Mouse (Mus musculus): ENCODE measurements at regions not wholly inside any gene's neighbourhood (a gene's known extent, or its start where the extent isn't known, plus 50 kb on each side); places are given as distances from the start of the nearest gene placed in this dataset.
A peak's percentile ranks its signal among the peaks of the same experiment; 100 is the strongest.

DNA sequence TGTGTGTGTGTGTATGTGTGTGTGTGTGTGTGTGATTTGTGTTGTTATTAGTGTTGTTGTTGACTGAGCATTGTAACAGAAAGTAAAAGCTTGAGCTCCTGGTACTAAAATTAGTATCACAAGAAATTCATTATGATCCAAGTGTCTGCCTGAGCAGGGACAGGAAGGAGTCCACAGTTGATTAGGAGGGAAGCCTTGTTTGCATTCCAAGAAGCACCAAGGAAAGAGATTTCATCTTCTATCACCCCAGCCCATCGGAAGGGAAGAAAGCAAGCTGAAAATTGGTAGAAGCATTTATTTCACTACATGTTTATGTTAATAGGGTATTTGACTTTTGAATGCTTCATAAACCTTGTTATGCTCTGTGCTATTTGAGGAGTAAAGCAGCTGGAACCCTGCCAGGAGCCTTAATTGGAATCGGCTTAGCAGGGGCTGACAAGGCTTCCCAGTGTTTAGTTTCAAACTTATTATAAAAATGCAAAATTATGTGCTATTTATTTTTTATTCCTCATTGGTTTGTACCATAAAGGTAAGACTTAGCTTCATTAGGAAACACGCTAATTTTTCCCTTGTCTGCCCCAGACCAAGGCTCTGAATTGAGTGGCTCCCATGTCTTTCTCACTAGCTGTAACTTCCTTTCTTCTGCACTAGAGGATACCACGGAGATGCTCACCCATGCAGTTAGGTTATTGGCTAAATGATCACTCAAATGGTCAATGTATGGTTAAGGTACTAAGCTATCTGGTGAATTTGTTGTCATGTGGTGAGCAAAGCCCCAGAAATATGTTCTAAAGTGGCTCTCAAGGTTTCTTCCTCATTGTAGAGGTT lies 318.6 kb downstream of the Serpinb8 start:
- DNase-seq (ENCODE audit: inconsistent ontology term) = peak; percentile 30

DNA sequence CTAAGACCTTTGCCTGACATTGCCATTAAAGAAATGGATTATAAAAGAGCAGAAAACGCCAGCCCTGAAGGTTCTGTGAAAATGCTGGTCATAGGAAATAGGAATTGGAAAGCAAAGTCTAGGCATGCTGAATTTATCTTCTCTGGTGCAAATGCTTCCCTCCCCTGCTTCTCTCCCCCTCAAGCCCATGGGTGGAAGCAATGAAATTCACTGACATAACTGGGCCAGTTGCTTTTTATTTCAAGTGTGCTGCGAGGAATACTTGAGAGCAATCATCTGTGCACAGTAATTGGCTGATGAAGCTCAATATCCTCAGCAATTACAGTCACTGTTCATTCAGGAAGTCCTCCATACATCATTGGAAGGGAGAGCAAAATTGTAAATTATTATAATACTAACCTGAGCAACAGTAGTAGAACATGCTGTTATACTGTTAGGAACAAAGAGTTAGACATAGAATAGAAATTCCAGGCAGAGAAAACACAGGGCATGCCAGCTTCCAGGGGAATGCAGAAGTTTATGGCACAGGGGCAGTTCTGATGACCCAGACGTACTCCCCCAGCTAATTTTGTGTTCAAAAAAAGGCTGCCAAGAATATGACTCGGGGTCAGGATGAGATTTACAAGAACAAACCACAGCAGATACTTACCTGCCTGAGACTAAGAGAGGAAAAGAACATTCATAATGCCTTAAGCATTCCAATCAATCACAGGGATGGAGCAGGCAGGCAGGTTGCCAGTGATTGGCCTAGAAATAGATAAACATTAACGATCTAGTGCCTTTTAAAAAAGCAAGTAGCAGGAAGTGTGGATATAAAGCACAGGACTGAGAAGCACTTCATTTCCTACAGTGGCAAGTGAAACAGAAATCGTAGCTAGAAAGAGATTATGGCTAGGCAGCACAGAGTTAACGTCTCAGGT lies 325.1 kb downstream of the Serpinb8 start:
- peak; percentile 19 for DNase-seq (ENCODE audit: inconsistent ontology term)

- peak; percentile 6 for DNase-seq (ENCODE audit: inconsistent ontology term)
These were observed 327.2 kb downstream of the Serpinb8 start for GRCm38 (mm10) chr1:107917037-107917436.

DNA sequence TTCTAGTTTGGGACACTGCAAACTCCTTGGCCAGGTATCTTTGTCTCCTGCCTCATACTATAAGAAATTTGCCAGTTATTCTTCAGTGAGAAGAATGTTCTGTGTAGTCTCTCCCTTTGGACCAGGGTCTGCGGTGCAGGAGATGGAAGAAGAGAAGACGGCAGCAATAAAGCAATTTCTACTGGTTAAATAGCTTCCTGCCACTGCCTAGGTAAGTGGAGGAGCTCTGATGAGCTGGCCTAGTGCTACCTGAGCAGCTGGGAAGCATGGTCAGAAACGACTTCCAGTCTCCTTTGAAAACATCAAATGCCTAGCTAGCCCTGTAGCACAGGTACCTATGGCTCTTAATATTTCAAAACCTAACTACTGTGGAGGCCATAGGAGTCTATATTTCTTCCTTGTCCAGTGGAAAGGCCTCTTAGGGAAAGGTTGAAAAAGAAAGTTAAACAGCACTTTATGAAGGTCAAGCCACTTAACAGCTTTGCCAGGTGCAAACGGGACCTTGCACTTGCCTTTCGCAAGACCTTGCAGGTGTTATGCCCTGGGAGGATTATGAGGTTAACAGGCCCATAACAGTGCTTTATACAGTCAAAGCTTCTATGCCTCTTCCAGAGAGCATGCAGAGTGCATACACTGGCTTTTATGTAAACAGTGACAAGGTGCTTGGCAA lies 351.9 kb downstream of the Serpinb8 start:
- no peak for DNase-seq (ENCODE audit: inconsistent ontology term)

DNA sequence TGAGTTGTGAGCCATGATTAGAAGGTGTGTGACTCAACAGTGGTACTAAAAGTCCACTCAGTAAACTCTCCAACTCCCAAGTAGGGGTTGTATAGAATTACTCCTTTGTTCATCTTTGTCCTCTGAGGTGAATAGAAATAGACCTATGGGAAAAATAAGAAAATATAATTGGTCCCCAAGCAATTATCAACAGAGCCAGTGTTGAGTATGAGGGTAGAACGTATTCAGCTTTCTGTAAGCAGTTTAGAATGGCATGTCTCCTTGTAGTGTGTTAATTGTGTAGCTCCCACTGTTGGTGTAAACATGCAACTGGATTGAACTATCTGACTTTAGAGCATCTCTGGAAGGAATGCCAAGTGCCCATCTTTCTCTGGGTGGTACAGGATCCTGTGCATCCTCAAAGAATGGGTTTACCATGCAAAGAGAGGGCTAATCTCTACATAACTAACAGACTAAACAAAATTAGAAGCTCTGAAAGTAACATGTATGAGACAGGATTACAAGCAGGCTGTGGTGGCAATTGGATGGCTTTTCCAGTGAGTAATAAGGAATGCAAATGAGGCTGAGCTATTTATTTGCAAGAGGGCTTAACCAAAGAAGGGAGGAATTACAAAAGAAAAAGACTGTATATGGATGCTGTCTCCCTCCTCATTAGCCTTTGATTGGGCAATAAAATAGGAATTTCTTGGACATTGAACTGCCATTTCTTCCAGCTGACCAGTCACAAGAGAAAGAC lies 356.6 kb downstream of the Serpinb8 start:
- DNase-seq (ENCODE audit: inconsistent ontology term) = peak; percentile 75

DNA sequence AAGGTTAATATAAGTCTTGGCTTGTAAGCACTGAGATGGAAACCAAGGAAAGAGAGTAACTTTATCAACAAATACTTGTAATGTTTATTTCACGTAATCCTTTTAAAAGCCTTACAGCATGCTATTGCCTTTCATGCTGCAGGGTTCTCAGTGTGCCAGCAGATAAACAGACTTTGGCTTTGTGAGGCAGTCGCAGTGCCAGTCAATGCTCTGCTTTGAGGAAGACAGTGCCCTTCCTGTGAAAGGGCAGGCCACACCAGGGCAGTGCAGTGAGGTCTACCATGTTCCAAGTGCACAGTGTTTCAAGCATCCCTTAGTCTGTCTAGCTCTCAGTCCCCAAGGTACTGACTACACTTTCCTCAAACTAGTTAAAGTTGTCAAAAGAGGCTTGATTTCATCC lies 360.6 kb downstream of the Serpinb8 start:
- no peak for DNase-seq (ENCODE audit: inconsistent ontology term)

- no peak for DNase-seq (ENCODE audit: inconsistent ontology term)
These were observed 371.2 kb downstream of the Serpinb8 start for GRCm38 (mm10) chr1:107961009-107961408.

- peak; percentile 91 for DNase-seq (ENCODE audit: inconsistent ontology term)
These were observed 386.0 kb downstream of the Serpinb8 start for GRCm38 (mm10) chr1:107975626-107976335.

DNA sequence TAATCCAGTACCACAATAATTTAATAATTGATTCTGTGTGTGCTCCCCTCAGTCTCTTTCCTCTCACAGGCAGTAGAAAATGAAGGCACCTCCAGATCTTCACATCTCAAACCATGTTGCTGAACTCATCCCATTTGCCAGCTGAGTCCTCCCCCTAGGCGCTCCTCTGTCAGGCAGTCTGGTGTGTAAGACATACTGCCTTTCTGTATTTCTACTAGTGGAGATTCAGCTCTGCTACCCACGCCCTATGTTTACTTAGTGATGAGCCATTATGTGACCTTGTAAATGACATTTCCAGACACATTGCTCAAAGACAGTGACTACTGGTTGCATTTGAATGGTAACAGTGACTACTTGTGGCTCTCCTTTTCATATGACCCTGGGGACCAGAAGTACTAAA lies 387.9 kb downstream of the Serpinb8 start:
- DNase-seq (ENCODE audit: inconsistent ontology term) = no peak

GRCm38 (mm10) chr1:107978411-107978810 lies 388.6 kb downstream of the Serpinb8 start:
- DNase-seq (ENCODE audit: inconsistent ontology term) = no peak

GRCm38 (mm10) chr1:107985646-107986045 lies 395.8 kb downstream of the Serpinb8 start:
- no peak for DNase-seq (ENCODE audit: inconsistent ontology term)

GRCm38 (mm10) chr1:107988076-107988475 lies 398.3 kb downstream of the Serpinb8 start:
- no peak for DNase-seq (ENCODE audit: inconsistent ontology term)

- no peak for DNase-seq (ENCODE audit: inconsistent ontology term)
These were observed 403.2 kb downstream of the Serpinb8 start for GRCm38 (mm10) chr1:107993013-107993412.

- no peak for DNase-seq (ENCODE audit: inconsistent ontology term)
These were observed 434.0 kb downstream of the Serpinb8 start for GRCm38 (mm10) chr1:108023721-108024353.

DNA sequence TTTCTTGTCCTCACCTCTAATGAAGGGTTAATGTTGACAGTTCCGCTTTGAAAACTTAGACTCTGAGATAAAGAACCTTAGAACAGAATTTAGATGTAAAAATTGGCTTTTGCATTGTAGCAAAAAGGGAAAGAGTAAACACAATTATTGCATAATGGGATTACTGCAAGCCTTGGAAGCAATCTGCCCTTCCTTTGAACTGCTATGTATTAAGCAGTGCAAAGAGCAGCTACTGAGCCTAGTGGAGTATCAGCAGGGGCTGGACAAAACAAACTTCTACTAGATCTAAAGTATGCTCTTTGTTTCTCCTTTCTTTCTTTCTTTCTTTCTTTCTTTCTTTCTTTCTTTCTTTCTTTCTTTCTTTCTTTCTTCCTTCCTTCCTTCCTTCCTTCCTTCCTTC lies 434.9 kb downstream of the Serpinb8 start:
- DNase-seq (ENCODE audit: inconsistent ontology term) = no peak

GRCm38 (mm10) chr1:108026461-108026860 lies 436.7 kb downstream of the Serpinb8 start:
- peak; percentile 72 for DNase-seq (ENCODE audit: inconsistent ontology term)

- DNase-seq (ENCODE audit: inconsistent ontology term) = peak; percentile 91
These were observed 456.4 kb downstream of the Serpinb8 start for GRCm38 (mm10) chr1:108046194-108046593.

DNA sequence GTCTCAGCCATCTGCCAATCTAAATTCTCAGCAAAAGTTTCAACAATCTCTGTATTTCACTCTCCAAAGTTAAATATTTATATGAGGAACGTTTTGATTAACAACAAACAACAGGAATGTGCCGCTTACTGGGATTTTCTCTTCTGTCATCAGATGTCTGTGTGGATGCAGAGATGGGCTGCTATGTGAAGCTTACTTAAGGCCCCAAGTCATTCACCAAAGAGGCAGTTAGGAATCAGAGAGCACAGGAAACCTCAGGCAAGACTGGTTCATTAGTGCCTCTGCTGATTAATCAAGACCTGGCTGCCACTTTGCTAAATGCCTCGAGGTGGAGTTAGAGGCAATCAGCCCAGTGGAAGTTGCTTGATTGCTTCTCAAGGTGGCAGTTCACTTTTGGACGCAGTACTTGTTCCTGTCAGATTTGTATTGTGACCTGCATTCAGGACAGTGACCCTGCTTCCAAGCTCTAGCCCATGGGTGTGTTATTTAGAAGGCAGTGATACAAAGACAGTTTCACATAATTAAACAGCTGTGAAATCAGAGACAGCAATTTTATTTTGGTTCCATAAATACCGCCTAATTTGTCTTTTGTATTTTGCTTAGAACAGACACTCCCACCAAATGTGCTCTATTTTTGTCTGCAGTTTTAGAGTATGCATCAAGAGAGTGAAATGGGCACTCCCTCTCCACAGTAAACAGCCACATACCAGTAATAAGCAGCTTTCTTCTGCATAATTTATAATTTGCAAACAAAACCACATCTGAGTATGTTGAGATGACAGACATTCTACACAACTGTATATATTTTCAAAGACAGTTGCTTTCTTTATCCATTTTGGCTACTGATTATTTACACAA lies 457.3 kb downstream of the Serpinb8 start:
- DNase-seq (ENCODE audit: inconsistent ontology term) = peak; percentile 75

GRCm38 (mm10) chr1:108094622-108095021 lies 504.8 kb downstream of the Serpinb8 start:
- DNase-seq (ENCODE audit: inconsistent ontology term) = no peak

All from Muller cell, postnatal 12 days (primary cell).